Mouse (Mus musculus): Measurements from ENCODE around the gene Rap1gds1.

Gene Rap1gds1

DNA sequence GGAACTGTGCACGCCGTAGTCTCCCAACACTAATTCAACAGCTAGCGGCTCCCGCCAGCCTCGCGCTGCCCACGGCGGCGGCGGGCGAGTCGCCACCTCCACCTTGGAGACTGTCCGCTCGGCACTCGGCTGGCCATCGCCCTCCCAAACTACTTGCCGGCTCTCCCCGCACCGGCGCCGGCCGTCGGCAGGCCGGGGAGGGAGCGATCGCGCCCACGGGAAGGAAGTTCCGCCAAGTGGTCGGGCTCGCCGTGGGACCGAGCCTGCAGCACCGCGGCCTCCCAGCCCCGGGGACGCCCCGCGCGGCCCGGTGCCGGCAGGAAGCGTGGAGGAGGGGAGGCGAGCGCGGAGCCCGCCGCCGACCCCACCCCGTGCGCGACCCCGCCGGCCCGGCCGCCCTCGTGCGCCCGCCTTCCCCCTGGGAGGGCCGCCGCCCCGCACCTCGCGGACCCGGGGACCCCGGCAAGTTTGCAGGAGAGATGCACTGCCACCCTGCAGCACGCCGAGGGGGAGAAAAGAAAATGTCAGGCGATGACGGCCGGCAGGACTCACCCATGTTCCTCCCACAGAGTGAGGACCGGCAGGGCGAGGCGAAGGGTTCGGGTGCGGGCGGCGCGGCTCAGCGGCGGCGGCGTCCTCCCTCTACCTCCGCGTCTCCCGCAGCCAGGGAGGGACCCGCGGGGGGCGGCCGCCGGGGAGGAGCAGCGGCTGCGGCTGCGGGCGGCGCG is at the start of gene Rap1gds1:
Rap1gds1 (minus strand) TSS at position 718 of the 728 bp plus-strand sequence.
- peak; percentile 57 for DNase-seq

DNA sequence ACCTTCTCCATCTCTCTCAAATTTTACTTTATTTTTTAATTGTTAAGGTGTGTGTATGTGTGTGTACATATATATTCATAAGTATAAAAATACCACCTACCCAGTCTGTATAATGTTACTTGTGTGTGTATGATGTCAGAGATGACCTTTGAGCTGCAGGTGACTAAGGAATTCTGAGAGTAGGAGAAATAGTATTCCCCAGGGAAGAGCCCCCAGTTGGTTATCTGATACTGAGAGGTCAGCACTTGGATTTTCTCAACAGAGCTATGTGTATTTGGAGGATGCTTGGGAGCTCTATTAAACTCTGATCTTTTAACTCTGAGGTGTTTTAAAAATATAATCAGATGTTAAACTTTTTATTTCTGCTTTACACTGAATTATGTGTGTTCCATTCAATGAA is 43.4 kb upstream of the Rap1gds1 start:
- no peak for DNase-seq

DNA sequence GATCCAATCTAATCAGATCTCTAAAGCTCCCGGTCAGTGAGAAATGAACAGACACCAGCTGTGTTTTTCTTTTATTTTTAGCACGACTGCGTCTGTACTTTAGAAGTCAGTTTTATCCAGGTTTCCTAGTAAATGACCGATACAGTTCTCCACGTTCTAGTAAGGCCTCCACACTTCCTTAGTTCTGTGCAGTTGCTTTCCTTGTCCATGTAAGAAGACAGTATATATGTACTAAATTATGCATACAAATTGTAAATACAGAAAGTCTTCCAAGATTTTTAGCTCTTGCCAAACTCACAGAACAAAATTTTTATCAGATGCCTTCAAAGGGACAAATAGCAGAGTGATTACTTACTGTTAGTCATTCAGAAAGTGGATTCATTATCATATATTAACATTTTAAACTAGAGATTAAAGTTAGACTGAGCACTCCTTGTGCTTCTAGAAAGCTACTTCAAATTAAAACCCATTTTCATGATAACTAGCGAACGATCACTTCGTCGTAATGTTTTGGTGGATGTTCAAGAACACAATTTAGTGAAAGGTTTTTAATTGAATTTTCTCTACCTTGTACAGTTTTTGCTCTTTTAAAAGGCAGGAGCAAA is 41.8 kb upstream of the Rap1gds1 start:
- no peak for DNase-seq

DNA sequence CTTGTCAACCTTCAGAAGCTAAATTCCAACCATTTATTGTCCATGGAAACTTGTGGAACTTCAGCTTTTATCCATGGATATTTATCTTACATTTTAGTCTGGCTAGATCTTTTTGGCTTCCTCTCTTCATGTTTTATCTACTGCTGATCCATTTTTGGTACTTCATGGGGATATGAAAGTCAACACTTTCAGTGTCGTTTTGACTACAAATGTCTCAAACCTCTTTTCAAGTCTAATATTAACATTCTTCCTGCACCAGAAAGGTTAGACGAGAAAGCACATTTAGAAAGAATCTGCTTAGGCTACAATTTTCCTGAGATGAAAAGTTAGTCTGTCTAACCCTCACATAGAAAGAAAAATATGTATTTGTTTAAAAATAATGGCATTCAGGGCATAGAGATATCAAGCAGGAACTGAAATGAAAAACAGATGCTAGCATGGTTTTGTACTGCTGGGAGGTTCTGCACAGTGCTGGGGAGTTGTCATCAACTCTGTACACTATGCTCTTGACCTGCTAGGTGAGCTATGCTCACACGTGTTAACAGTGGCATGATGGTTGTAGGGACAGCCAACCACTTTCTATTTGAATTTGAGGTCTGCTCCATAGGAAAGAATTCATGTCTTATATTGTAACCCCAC is 37.5 kb upstream of the Rap1gds1 start:
- no peak for DNase-seq

DNA sequence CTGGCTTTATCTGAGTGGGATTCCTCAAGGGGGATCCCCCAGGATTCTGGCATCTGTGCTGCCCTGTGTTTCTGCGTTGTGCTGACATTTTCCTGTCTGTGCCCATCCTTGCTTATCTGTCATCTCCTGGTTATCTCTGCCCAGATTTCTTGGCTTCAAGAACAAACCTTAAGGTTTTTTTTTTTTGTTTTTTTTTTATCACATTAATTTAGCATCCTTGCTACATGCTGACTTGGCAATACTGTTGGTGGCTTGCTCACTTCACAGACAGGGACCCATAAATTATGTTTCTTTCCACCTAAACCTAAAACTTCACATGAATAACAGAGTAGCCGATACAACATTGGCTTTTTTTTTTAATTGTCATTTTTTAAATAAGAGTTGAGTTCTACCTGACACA is 36.9 kb upstream of the Rap1gds1 start:
- no peak for DNase-seq

DNA sequence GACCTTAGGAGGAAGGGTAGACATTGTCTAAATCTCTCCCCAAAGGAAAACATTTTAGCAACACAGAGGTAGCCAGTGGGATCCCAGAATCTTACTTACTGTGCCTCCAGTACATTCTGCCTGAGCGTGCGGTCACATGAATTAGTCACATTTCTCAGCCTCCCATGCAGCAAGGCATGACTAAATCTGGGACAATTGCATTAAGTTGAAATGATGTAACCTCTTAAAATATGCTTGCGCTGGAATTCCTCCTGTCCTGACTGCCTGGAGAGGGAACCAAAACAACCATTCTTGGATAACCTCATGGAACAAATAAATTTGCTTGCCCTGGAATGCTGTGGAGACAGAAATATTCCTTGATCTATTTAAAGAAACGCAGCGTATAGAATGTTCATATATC is 33.2 kb upstream of the Rap1gds1 start:
- no peak for DNase-seq

DNA sequence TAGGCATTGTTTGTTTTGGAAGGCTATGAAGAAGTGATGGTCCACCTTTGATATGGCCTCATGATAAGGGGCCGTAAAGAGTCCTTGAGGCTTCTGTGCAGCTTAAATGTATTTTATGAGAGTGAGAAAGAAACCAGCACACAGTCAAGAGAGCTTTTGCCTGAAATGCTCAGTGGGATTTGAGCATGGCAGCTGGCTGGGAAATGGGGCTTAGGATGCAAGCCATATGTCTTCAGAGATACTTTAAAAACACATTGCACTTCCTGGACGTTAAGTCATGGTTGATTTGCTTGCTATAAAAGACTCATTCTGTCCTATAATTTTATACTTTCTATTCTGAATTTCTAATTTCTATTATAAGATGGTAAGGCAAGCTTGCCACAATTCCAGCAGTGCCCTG is 28.9 kb upstream of the Rap1gds1 start:
- no peak for DNase-seq

DNA sequence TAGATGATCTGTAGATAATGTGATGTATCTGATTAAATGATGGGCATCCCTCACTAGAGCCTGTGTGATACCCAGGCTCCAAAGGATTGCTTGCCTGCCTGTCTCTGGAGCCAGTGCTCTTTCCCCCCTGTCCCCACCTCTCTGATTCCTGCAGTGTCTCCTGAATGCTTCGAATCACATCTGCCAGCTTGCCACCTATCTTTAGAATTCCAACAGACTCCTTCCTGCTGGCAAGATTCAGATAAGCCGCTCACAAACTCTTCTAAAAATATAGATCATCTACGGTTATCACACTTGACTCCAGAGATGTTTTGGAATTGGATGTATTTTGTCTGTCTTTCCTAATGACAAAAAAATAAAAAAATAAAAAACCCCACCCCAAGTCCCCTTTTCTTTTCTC is 28.3 kb upstream of the Rap1gds1 start:
- DNase-seq, result no peak

DNA sequence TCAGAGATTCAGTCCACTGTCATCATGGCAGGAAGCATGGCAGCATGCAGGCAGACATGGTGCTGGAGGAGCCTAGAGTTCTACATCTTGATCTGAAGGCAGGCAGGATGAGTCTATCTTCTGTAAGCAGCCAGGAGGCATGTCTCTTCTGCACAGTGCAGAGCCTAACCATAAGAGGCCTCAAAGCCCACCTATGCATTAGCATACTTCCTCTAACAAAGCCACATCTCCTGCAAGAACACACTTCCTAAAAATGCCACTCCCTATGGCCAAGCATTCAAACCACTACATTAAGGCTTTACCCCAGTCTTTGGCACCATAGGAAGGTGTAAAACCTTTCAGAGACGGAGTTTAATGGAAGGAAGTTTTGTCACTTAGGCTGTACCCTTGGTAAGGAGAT is 26.9 kb upstream of the Rap1gds1 start:
- DNase-seq, result no peak

DNA sequence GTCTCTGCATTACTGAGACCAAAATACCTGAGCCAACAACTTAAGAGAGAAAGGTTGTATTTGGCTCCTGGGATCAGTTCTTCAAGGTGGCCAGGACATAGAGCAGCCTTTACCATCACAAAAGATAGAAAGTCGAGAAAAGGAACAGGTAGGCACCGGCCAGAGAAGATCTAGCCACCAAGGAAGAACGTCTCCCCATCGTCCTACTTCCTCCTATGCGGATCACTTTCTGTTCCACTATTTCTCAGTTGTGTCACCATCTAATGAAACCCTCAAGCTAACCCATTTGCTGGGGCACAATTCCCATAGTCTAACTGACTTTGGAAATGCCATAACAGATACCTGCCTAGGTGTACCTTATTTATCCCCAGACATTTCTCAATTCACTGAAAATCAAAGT is 24.3 kb upstream of the Rap1gds1 start:
- no peak for DNase-seq

DNA sequence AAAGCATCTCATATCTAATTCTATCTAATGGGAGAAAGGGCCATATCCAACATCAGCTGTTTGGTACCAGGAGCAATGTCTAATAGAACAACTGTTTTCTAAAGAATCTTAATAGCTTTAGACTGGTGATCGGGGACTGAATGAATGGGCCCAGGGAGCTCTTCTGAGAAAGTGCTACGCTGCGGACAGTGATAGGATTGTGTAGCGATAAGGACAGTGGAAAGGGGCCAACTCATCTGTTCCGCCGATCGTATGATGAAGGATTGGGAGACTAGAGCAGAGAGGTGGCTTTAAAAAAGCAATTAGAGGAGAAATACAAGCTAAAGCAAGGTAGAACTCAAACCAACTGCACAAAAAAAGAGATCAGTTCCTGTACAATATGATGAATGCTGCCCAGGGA is 20.9 kb upstream of the Rap1gds1 start:
- DNase-seq, result no peak

DNA sequence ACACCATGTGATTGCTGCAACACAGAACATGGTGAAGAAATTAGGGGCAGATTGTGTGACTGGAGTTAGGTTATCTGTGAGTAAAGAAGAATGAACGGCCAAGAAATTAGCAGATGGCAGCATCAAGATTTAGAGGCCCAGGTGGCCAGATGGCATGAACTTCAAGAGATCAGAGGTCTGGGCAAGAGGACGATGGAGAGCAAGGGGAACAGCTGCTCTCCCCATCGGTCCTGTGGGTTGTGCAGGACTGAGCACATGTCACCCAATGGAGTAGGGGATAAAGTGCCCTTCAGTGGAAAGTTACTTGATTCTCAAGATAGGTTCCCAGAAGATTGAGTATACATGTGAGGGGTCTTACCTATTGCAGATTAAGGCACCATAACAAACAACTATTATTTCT is 13.5 kb upstream of the Rap1gds1 start:
- no peak for DNase-seq

DNA sequence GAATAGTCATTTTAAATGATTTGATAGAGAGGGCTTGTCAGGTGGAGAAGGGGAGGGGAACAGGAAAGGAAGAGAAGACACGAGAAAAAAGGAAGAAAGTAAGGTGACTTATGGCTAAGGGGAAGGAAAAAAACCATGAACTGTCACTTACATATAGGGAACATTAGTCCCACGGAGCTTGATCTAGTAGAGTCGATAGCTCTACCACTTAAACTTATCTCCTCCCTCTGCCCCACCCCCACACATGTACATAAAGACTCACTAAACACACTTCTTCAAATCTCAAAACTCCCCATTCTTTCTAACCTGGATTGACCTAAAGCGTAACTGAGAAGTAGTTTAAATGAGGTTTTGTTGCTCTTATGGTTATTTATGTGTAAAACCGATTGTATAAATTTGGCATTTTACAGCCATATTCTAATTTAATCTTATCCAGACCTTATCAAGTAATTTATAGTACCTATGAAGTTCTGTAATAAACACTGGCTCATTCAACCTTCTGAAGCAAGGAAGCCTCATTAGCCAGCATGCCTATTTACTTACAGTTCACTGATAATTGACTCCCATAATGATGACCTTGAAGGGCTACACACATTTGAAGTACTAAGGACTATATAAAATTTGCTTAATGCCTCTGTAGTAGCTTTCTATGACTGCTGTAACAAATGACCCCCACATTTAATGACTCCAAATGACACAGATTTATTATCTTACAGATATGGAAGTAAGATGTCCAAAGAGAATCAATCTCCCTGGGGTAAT is 9.0 kb upstream of the Rap1gds1 start:
- DNase-seq, result no peak

DNA sequence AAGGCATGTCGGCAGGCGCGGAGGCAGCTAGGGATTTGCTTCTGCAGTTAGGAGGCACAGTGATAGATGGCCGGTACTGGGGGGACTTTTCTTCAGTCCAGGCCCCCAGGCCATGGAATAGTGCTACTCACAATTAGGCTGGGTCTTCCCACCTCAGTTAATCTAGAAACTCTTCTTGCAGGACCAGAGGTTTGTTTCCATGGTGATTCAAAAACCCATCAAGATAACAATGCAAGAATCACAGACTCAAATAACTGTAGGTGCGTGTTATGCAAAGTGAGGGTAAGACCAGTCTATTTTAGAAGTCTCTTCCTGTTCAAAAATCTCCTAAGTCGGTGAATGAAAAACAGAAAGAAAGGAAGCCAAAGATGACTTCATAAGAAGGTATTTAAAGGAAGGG is 4.8 kb upstream of the Rap1gds1 start:
- no peak for DNase-seq

DNA sequence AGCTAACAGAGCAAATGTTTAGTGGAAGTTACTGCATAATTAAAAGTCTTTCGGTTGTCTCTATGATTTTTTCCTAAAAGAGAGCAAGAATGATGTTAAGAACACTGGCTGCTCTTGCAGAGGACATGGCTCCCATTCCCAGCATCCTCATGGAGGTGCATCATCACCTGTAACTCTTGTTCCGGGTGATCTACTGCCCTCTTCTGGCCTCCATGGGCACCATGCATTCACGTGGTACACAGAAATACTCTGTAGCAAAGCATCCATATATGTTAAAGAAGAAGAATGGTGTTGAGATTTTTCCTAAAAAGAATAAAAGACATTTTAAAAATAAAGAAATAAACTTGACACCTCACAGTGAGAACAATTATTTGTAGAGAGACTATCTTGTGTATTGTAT is 3.0 kb upstream of the Rap1gds1 start:
- no peak for DNase-seq

DNA sequence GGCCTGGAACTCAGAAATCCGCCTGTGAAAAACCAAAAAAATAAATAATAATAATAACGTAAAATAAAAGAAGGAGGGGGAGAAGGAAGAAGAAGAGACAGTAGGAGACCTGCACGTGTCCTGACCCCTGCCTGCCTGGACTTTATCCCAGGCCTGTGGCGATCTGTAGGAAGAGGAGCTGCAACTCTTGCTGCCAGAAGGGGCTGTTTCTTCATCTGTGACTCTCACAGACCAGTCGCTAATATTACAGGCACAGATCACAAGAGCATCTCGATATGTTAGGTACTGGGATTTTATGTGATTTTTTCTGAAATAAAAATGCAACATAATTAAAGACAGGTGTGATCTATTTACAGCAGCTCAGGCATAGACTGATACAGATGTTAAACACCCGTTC is 1.1 kb upstream of the Rap1gds1 start:
- DNase-seq, result peak; percentile 20

DNA sequence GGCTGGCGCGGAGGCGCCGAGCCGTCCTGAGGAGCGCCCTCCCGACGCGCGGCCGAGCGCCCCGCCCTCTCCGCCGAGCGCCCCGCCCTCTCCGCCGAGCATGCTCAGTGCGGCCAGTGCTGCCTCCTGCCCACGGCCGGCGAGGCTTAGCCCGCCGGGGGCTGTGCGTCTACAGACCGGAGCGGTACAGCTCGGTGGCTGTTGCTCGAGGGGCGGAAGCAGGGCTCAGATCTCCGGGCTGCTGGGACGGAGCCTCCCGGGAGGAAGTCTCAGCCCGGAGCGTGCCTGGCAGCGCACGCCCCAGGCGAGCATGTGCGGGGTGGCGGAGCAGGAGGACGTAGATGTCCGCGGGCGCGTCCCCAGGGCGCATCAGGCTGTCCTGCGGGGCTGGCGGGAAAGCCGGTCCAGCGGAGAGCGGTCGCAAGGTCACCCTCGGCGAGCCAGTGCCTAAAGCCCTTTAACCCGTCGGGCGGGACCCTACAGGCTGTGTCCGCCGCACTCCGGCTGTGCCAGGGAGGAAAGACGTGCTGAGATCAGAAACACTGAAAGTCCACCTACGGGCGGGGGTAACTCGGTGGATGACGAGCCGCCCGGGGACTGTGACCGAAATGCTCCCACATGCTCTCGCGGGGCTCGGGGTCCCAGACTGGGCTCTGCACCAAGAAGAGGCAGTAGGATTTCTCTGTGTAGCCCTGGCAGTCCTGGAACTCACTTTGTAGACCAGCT is 495 bp upstream of the Rap1gds1 start:
- DNase-seq, result peak; percentile 90

DNA sequence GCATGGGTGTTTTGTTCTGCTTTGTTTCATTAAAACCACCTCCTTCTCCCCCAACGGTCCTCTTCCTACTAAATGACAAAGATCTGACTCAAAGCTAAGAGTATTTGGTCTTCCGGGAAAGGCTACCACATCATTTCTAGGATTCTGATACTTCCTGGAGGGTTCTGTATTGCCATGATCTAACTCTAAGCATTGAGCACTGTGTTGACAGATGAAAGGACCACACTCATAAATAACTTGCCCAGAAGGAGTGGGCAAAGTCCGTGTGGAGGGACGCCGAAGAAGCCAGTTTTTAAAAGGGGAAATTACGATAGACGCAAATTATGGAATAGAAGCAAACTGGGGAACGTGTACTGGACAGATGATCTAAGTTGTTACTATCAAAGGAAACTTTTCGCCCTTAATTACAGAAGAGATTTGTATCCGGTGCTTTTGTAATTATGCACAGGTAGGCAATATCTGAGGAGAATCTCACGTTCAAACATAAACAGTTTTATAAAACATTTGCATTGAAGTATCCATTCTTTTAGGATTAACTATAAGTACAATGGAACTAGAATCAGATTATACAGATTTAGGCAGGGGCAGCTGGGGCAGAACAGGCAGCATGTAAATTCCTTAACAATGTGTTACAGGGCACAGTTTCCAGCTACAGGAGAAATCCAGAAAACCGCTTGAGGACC is 1.1 kb downstream of the Rap1gds1 start:
- peak; percentile 11 for DNase-seq

DNA sequence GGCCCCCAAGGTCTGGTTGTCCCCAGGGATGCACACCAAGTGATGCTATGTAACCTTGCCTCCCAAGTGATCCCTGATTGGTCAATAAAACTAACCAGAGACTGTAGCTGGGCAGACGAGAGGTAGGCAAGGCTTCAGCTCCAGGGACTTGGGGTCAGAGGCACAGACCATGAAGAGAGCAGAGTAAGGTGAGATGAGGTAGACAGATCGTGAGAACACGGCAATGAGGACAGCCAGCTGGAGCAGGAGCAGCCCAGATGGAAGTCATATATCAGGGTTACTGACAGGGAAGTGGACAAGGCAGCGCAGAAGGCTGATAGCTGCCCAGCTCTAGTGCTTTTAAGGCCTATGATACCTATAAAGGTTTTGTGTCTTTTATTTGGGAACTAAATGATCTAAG is 5.5 kb downstream of the Rap1gds1 start:
- DNase-seq, result no peak

DNA sequence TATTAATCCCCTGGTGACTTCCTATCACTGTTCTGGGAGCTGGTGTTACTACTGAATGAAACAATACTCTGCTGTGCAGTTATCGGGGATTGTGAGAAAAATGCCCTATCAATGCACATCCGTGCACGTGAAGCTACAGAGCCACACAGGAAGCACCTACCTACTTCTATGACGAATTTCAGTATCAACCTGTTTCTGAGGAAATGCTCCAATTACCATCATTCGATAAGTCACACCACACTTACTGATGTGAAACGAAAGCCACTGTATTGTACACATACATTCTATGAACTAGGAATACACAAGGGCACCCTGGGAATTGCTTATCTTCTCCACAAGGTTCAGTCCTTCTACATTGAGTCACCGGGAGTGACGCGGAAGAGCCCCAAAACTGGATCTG is 10.9 kb downstream of the Rap1gds1 start:
- DNase-seq, result no peak

DNA sequence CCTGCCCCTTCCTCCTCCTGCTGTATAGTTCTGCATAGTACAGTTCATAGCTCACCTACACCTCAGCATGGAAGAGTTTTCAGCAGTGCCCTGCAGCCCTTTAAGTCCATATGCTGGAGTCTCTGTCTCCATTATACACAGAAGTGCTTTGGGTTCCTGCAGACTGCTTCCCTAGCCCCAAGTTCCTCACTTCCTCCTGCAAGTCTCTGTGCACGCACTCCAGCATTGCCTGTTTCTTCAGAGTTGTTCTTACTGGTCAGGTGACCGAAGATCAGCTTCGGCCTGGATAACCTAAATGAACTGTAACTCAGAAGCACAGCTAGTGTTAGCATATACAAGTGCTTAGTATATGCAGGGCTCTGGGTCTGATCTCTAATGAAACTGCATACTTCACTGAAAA is 12.9 kb downstream of the Rap1gds1 start:
- no peak for DNase-seq

Measured in kidney, adult 9 months (tissue).